Mouse (Mus musculus) stomach, embryonic 14.5 days (tissue): ENCODE data around the gene Mpzl1. TPM values are rescaled to one million over a fixed set of nuclear protein-coding genes. Genes with fewer than 3 reads are reported as not detected.

Experiments used
- ATAC-seq: fragments of 200-750 bp; cut with Nextera tagmentation; 2 replicates; pipeline ENCODE4 v1.8.0; 2017; ENCODE audit warnings: low read depth, moderate TSS enrichment; ENCODE audit not compliant: insufficient number of reproducible peaks, insufficient read depth, low FRiP score
- H3K27ac ChIP-seq: fragments of 300-500 bp; sonication (generic); 2 replicates; pipeline ENCODE4 v1.5.1; 2014; ENCODE audit warnings: mild to moderate bottlenecking, low read length, moderate library complexity, mixed read lengths
- H3K27me3 ChIP-seq: fragments of 300-500 bp; sonication (generic); 2 replicates; pipeline ENCODE4 v1.6.1; 2014; ENCODE audit warnings: low read length, control low read depth, mixed read lengths; ENCODE audit not compliant: control insufficient read depth, insufficient read depth
- H3K36me3 ChIP-seq: fragments of 300-500 bp; sonication (generic); 2 replicates; pipeline ENCODE4 v1.6.1; 2014; ENCODE audit warnings: mild to moderate bottlenecking, control low read depth, low read length, moderate library complexity, mixed read lengths; ENCODE audit not compliant: control insufficient read depth, insufficient read depth
- H3K4me1 ChIP-seq: fragments of 300-500 bp; sonication (generic); 2 replicates; pipeline ENCODE4 v1.6.1; 2014; ENCODE audit warnings: low read length, control low read depth, mixed read lengths; ENCODE audit not compliant: control insufficient read depth, insufficient read depth
- H3K4me2 ChIP-seq: fragments of 300-500 bp; sonication (generic); replicated peaks from 2 replicates; pipeline ENCODE4 v1.6.1; 2014; ENCODE audit warnings: low read depth, low read length, control low read depth
- H3K4me3 ChIP-seq: fragments of 300-500 bp; sonication (generic); 2 replicates; pipeline ENCODE4 v1.5.1; 2014; ENCODE audit warnings: low read depth, low read length, control low read depth
- H3K9ac ChIP-seq: fragments of 300-500 bp; sonication (generic); replicated peaks from 2 replicates; pipeline ENCODE4 v1.6.1; 2014; ENCODE audit warnings: low read depth, mild to moderate bottlenecking, control low read depth, low read length, moderate library complexity, mixed read lengths
- H3K9me3 ChIP-seq: fragments of 300-500 bp; sonication (generic); 2 replicates; pipeline ENCODE4 v1.6.1; 2016; ENCODE audit warnings: low read depth, low read length, control low read depth; ENCODE audit not compliant: control insufficient read depth
- WGBS: fragments of 180-500 bp; shearing (Covaris S2); extraction: QIAGEN DNeasy Blood & Tissue Kit; methylation state at CpG from one replicate; pipeline ENCODE4 v1.1.7; 2014; 5-methylcytosine and 5-hydroxymethylcytosine counted together
- polyA plus RNA-seq: library from polyadenylated mRNA; unstranded; fragments of >200 nt; fragmentation: Nextera tagmentation; extraction: Ambion mirVana; gene quantifications from 2 replicates; pipeline ENCODE4 v1.2.1, GENCODE M21; 2014

The Mpzl1 gene
- polyA plus RNA-seq, 1 experiment from 2014 or later, result 201 TPM

DNA sequence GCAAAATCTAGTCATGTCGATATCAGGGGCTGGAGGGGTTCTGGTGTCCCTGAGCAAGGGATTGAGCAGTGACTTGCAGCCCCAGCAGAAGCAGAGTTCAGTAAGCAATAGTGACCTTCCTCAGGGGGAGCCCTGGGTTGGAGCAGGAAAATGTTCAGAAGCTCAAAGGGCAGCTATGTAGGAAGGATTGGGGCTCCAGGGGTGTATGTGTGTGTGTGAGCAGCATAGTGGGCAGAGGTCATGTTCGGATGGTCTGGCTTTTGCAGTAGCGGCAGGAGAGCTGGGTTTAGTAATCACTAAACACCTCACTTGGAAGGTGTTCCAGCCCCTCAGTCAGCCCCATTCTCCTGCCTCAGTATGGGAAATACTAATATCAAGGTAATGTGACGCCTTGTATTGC is 58.3 kb downstream of the Mpzl1 start:
- no peaks in the 10 kb centered on the region for H3K4me1 ChIP-seq
- ATAC-seq, result no peak
- H3K4me2 ChIP-seq, result no peak overlapping the region
- H3K27me3 ChIP-seq, result no peaks in the 10 kb centered on the region
- H3K4me3 ChIP-seq, result no peak overlapping the region
- H3K9me3 ChIP-seq, result no peaks in the 10 kb centered on the region
- no peaks in the 10 kb centered on the region for H3K36me3 ChIP-seq
- no peak overlapping the region for H3K27ac ChIP-seq
- 72% methylated on average over 4 of the region's 4 CpGs for WGBS
- no peak overlapping the region for H3K9ac ChIP-seq

DNA sequence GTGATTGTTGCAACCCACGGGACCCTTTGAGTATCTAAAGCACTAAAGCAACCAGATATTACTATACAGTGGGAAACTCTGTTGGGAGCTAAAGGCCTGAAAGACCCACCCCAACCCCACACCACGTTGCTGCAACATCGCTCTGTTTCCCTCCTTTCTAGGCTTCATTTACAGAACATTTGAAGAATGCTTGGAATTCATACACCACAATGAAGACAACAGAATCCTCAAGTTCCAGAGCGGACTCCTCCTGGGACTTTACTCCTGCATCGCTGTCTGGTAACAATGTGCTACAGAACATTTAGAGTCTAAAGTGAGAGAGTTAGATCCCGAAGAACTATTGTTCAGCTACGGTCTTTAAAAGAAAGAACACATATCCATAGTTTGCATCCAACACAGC is 66.9 kb downstream of the Mpzl1 start:
- no peaks in the 10 kb centered on the region for H3K9me3 ChIP-seq
- H3K27me3 ChIP-seq, result no peaks in the 10 kb centered on the region
- H3K9ac ChIP-seq, result no peak overlapping the region
- H3K27ac ChIP-seq, result no peak overlapping the region
- H3K36me3 ChIP-seq, result no peaks in the 10 kb centered on the region
- H3K4me2 ChIP-seq, result no peak overlapping the region
- H3K4me1 ChIP-seq, result no peaks in the 10 kb centered on the region
- ATAC-seq, result no peak
- no peak overlapping the region for H3K4me3 ChIP-seq
- whole genome bisulfite sequencing, result 77% methylated on average over 7 of the region's 7 CpGs

GRCm38 (mm10) chr1:165565283-165565682 is 69.1 kb downstream of the Mpzl1 start:
- H3K4me2 ChIP-seq, result no peak overlapping the region

DNA sequence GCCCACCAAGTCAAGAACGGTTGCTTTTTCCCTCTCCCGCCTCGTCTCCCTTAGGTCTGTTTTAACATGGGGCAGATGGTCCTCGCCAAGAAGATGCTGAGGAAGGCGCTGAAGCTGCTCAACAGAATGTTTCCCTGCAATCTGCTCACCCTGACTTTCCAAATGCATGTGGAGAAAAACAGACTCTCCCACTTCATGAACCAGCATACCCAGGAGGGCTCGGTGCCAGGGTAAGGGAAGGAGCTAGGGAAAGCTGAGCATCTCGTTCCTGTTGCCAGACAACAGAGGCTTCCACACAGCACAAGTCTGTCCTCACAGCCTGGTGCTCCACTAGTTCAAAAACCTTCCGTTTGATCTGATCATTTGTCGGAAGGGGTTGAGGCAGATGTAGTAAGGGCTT is 75.3 kb downstream of the Mpzl1 start:
- H3K4me1 ChIP-seq, result no peaks in the 10 kb centered on the region
- no peaks in the 10 kb centered on the region for H3K27me3 ChIP-seq
- 85% methylated on average over 9 of the region's 9 CpGs for WGBS
- no peak overlapping the region for H3K4me2 ChIP-seq
- ATAC-seq, result no peak
- H3K9me3 ChIP-seq, result no peaks in the 10 kb centered on the region
- H3K9ac ChIP-seq, result no peak overlapping the region
- no peak overlapping the region for H3K27ac ChIP-seq
- no peak overlapping the region for H3K4me3 ChIP-seq
- no peaks in the 10 kb centered on the region for H3K36me3 ChIP-seq

More at GRCm38 (mm10) chr1:165565283-165565682, 69.1 kb downstream of the Mpzl1 start:
- 92% methylated on average over 4 of the region's 4 CpGs for WGBS
- H3K27me3 ChIP-seq, result no peaks in the 10 kb centered on the region
- H3K36me3 ChIP-seq, result no peaks in the 10 kb centered on the region
- H3K4me3 ChIP-seq, result no peak overlapping the region
- no peak for ATAC-seq
- no peaks in the 10 kb centered on the region for H3K4me1 ChIP-seq
- no peak overlapping the region for H3K9ac ChIP-seq
- no peak overlapping the region for H3K27ac ChIP-seq
- no peaks in the 10 kb centered on the region for H3K9me3 ChIP-seq

- Histone ChIP-seq H3K4me1 (no peaks in the 10 kb centered on the region), H3K27ac (no peak overlapping the region), H3K9ac (no peak overlapping the region), H3K36me3 (no peaks in the 10 kb centered on the region), H3K27me3 (no peaks in the 10 kb centered on the region), H3K4me3 (no peak overlapping the region), H3K9me3 (peaks cover 6% of the 10 kb centered on the region; the same call in 1 of the 2 replicates), H3K4me2 (no peak overlapping the region)
- 43% methylated on average over 2 of the region's 2 CpGs for WGBS
- no peak for ATAC-seq
These were observed 77.6 kb downstream of the Mpzl1 start for GRCm38 (mm10) chr1:165556711-165557110.

Other genes with a start within 250 kb of the Mpzl1 start
- 24.5 and 26.1 TPM in 2 replicates for gene Dcaf6, start 174.1 kb downstream of the Mpzl1 start, polyA plus RNA-seq
- 154 and 161 TPM in 2 replicates for gene Mpc2, start 173.9 kb downstream of the Mpzl1 start, polyA plus RNA-seq
- 0.39 TPM in 1 of 2 replicates, not detected in the other for gene Adcy10, start 149.4 kb downstream of the Mpzl1 start, polyA plus RNA-seq
- gene Rcsd1, start 75.2 kb upstream of the Mpzl1 start, polyA plus RNA-seq, result 37.2 and 44.0 TPM in 2 replicates
- gene Creg1, start 129.2 kb upstream of the Mpzl1 start, polyA plus RNA-seq, result 62.0 and 63.4 TPM in 2 replicates
- 0.80 and 1.5 TPM in 2 replicates for gene Cd247, start 154.1 kb upstream of the Mpzl1 start, polyA plus RNA-seq